Mouse (Mus musculus) mouse trophoblast stem cell (cell line): ENCODE data around the gene Ebf4.

ENCODE experiments used
- in situ Hi-C, 2 experiments: fragments of 300-500 bp; cut with MseI, MboI; formaldehyde crosslinking; loops; 2 replicates in 1 of 2; 3 replicates in 1 of 2; pipeline ENCODE4 v1.15.1; 2025

The Ebf4 gene

DNA sequence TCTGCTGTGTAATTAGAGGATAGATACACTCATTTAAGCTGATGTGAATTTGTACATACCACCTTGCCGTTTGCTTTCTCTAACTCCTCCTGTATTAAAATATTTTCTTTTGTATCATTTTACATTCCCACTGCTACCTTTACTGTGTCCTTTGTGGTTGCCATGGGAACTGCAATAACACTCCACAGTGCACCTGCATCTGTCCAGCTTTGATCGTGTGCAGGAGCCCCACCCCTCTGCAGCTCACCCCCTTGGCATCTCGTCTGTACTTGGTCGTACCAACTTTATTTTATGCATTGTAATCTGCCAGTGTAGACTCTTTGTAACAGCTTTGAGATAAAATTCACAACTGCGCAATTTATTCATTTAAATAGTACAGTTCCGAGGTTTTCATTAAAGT, 88.9 kb downstream of the Ebf4 start:
- in situ Hi-C loops = no loop called here

DNA sequence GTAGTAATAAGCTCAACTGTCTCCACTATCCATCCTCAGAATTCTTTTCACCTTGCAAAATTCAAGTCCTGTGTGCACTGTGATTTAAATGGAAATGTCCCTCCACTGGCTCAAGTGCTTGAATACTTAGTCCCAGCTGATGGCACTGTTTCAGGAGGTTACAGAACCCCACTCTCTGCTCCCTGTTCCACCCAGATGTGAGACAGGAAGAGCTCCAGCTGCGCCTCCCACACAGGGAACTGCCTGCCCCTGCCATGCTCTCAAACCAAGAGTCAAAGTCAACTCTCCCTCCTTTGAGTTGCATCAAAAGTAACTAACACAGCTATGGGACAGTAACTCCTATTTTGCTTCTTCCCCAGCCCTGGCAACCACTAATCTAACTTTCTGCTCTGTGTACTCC, 91.2 kb downstream of the Ebf4 start:
- in situ Hi-C loops = no loop called here

DNA sequence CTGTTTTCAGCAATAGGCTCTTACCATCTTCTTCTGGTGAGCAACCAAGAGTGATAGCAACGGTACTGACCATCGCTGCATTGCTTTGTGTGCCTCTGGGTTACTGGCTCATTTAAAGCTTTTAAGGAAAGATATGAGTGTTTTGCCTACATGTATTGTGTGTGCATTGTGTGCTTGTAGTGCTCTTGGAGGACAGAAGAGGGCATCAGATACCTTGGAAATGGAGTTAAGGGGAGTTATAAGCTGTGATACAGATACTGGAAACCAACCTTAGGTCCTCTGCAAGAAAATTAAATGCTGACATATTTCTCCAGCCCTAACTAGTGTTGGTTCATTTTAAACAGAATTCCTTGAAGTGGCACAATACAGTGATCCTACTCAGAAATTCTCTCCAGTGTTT, 93.8 kb downstream of the Ebf4 start:
- in situ Hi-C loops = no loop called here

DNA sequence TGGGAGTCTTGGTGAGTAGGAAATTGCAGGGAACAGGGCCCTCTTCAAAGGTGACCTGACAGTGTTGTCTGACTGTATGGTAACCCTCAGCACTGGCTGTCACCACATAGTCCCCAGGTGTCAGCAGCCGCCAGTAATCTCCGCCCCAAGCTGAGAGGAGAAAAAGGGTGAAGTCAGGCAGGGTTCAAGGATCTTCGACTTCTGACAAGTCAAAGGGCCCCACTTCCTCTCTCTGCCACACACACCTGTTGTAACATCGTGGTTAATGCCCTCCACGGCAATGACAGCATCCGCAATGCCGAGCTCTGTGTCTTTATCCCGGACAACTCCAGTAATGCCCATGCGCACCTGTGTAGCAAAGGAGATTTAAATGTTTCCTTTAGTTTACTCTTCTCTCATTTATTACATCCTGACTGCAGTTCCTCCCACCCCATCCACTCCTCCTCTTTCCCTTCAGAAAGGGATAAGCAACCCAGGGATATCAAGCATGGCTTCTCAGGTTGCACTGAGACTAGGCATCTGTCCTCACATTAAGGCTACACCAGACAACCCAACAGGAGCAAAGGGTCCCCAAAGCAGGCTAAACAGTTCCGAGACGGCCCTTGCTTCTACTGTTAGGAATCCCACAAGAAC, 96.1 kb downstream of the Ebf4 start:
- in situ Hi-C loops = no loop called here

DNA sequence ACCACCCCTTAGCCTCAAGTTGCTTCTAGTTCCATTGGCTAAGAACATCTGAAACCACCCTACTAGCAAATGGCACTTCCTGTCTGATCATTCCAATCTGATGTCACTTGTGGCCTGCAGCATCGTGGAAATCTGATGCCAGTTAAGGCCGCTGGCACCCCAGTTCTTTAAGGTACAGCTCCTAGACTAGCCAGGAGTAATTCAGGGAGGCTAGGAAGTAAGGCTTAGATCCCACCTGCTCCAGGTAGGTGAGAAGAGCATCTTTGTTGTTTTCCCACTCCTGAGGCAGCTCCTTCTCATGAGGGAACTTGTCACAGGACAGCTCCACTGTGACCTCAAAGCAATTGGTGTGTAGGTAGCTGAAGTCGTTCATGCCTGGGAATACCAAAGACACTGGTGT, 97.9 kb downstream of the Ebf4 start:
- in situ Hi-C loops = no loop called here

DNA sequence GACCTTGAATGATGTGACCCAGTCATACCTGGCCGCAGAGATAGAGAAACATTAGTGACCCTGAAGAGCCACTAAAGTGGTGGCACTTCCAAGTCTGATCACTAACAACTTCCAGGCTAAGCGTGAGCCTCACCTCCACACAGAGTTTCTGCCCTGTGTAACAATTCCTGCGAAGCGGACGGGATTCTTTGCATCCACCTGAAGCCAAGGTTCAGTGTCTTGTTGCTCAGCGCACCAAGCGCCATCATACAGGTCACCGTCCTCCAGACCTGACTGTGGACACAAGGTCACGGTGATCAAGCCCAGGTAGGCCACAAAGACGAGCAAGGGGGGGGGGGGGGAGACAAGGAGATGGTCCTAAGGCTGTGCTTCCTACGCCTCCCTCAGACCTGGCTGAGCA, 100.7 kb downstream of the Ebf4 start:
- in situ Hi-C loops = no loop called here

DNA sequence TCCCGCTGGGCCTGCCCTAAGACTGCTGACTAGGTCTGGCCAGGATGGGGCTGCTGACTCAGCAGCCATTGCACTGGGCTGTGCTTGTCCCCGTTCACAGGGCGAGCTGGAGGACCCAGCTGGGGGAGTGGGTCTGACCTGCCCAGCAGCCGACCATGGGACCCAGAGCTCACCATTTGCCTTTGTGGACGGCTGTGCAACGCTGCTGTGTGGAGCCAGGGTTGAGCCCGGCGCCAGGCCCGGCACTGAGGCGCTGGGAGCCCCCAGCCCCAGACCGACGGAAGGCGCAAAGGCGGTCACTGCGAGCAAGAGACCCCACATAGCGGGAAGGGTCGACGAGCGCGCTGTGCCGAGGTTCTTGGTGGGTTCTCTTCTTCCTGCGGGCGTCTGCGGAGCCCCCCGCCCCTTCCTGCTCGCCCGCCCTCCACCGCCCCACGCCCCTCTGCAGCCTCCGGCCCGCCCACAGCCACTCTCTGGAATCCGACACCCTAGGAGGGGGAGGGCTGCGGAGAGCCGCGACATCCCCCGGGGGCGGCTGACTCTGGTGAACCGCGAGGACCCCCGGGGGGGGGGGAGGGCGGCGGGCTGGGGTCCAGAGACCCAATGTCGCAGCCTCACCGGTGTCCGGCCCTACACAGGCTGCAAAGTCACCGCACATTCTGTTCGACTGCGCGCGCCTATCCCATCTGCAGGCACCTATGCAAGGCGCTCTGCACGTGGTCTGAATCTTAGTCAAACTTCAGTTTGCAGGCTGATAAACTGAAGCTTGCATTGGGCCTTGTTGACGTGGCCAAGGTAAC, 102.4 kb downstream of the Ebf4 start, which contains the start of gene Cpxm1:
Gene Cpxm1, minus strand, starts transcription at position 389 of the 800 bp plus-strand sequence.
- in situ Hi-C loops = no loop called here

DNA sequence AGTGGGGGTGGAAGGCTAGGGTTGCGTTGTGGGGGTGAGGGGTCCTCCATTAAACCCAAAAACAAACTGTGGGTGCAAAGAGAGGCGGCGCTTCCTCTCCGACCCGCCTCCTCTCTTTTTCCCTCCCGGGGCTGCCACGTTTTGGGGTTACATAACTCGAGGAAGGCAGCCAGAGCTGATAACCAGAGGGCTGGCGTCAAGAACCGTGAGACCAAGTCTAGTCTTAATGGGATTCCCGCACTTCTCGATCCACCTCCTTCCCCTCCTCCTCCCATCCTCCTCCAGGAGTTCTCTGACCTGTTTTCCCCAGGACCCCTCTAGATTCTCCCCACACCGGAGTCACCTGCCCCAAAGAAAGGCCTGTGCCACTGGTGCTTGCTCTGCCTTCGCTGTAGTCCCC, 103.1 kb downstream of the Ebf4 start:
- in situ Hi-C loops = no loop called here

DNA sequence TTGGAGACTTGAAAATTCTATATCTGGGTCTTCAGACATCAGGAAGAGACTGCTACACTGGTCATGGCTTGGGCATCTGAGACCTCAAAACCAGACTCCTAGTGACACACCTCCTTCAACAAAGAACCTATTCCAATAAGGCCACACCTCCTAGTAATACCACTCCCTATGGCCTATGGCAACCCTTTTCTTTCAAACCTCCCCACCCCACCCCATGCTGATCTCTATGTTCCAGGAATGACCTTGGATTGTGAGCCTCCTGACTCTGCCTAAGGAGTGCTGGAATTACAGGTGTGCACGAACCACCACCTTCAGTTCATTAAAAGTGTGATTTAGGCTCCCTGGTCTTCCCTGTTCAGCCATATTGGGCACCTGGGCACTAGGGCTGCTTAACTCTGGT, 105.1 kb downstream of the Ebf4 start:
- in situ Hi-C loops = no loop called here

DNA sequence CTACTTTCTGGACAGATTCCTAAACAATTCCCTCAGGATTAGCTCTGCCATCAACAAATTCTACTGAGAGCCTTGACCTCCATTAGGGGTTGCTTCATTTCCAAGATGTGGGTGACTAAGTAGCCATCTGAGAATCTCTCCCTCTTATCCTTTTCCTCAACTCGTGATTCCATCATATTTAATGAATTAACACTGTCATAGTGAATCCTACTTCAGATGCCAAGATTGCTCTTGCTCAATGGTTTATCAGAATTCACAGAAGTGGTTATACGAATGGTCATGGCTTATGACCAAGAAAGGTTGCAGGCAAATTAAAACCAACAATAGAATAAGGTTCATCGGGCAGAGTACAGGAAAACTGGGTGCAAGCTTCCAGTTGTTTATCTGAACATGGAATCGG, 106.9 kb downstream of the Ebf4 start:
- in situ Hi-C loops = no loop called here

DNA sequence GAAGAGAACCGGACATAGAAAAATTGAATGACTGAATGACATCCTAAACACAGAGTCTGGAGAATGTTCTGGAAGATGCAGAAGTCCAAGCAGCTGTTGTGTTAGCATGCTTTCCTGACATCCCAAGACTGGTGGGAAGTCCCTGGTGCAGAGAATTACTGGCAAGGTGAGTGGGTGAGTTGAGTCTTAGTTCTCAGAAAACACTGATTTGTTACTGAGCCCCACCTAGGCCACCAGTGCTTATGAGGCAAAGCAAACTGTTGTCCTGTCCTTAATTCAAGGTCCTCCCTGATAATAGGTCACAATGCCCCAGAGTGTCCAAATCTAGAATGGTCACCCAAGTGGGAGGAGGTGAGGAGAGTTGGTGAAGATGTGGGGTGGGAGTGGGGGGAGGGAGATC, 110.0 kb downstream of the Ebf4 start, which contains the start of the genes Gm28372 and 1700020A23Rik:
Gene Gm28372, plus strand, starts transcription at position 301 of the 400 bp plus-strand sequence.
Gene 1700020A23Rik, plus strand, starts transcription at position 321 of the 400 bp plus-strand sequence.
- in situ Hi-C loops = no loop called here

DNA sequence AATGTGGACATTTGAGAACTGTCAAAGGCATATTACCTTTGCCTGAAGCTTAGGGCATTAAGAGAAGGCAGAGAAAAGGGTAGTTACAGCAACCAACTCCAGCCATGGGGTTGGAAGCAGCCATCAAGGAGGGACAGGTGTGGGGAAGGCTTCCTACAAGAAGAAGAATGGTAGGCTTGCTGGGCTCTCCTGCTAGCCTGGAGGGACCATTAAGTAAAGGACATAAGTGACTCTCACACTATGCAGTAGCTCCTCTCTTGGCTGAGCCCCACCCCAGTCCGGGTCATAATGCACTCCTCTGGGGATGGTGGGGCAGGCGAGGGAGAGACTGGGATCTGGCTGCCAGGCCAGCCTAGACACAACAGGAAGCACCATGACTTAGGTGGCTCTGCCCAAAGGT, 111.2 kb downstream of the Ebf4 start, which contains the start of gene Tmem239:
Gene Tmem239, plus strand, starts transcription at position 301 of the 400 bp plus-strand sequence.
- in situ Hi-C loops = no loop called here

DNA sequence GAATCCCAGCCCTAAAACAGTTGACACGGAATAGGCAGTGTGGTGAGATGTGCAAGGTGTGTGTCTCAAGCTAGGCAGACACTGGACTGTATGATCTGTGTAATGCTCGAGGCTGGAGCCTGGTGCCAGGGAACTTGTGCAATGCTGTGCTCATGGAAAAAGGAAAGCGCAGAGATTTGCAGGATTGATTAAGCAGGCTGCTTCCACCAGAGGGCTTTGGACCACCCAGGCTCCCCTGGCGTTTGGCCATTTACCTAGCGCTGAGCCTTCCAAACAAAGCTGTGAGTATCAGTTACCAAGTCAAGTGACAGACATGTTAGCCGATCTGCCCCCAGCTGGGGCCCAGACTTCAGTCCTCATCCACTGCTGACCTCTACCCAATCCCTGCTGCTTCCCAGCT, 113.2 kb downstream of the Ebf4 start:
- in situ Hi-C loops = no loop called here

DNA sequence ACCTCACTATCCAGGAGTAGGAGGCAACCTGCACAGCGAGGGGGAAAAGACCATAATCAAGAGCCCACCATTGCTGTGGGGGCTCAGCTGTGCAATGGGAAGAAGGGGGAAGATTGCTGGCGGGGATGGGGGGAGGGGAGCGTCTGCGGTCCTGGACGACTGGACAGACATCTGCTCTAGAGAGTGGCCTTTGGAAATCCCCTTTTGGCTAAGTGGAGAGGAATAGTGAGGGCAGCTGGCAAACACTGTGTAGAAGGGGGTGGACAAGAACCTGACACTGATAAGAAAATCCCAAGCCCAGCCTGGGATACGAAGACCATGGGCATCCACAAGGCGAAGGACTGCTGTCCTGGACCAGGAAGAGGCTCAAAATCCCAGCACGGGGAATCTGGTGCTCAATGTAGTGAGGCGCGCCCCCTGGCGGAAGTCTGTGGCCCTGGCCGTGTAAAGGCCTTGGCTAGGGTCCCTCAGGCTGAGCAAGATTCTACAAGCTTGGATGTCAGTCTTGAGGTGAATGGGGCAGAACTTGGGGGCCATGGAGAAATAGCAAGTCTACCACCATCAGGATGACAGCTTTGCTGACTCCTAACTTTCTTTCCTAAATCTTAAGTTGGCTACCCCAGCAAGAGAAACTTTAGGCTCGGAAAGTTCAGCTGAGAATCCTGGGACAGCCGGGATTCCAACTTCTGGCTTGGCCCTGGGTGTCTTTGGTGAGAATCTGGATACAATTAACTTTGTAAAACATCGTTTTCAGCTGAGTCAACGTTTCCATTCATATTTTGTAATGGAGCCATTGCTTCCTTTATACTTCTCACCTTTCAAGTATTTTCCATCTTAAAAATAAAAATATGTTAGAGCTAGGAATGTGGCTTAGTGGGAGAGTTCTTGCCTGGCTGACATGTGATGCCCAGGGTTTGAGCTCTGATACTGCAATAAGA, 116.9 kb downstream of the Ebf4 start:
- in situ Hi-C loops = no loop called here

DNA sequence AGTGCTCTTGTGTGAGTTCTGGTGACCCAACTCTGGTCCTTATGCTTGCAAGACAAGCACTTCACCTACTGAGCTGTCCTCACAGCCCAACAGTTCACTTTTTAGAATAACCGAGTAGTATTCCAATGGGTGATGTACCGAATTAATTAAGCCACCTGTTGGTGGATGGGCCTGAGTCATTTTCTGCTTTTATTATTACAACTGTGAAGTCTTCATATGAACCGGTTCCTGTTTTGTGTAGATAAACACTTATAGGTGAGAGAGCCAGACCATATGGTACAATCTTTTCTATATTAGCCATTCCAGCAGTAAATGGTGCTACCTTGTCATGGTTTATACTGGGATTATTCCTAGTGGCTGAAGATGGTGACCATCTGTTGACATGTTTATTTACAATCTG, 117.8 kb downstream of the Ebf4 start:
- in situ Hi-C loops = no loop called here

DNA sequence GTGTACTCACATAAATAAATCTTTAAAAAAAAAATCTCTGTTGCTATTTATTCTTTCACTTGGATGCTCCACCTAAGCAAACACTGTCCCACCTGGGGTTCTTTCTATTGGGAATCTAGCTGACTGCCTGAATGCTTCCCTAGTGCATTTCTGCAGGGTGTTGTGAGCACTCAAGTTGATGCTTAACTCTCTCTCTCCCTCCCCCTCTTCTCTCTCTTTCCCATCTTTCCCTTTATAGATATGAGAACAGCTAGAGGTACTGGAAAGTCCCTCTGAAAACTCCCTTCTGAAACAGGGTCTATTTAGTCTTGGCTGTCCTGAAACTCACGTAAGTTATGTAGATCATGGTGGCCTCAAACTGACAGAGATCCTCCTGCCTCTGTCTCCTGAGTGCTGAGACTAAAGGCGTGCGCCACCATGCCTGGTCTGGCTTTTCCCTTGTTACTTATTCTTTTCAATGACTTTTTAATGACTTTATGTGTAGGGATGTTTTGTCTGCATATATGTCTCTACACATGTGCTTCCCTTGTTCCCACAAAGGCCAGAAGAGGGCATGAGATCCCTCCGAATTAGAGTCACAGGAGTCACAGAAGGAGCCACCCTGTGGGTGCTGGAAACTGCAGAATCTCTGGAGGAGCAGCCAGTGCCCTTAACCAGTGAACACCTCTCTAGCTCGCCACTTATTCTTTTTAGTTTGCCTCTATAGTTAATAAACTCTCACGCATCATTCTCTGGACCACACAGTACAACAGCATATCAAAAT, 119.3 kb downstream of the Ebf4 start:
- in situ Hi-C loops = no loop called here
